Mouse (Mus musculus) heart, adult 11 months (tissue): Measurements from ENCODE around the gene Hist1h2ad.
"Not testable (repeated sequence)": the region's sequence is repeated elsewhere in the genome, so short reads cannot be mapped to it uniquely, and the experiment has no call there.

Experiments used
- DNase-seq: peaks from one replicate; pipeline ENCODE4 v3.0.0; 2022

The Hist1h2ad gene

DNA sequence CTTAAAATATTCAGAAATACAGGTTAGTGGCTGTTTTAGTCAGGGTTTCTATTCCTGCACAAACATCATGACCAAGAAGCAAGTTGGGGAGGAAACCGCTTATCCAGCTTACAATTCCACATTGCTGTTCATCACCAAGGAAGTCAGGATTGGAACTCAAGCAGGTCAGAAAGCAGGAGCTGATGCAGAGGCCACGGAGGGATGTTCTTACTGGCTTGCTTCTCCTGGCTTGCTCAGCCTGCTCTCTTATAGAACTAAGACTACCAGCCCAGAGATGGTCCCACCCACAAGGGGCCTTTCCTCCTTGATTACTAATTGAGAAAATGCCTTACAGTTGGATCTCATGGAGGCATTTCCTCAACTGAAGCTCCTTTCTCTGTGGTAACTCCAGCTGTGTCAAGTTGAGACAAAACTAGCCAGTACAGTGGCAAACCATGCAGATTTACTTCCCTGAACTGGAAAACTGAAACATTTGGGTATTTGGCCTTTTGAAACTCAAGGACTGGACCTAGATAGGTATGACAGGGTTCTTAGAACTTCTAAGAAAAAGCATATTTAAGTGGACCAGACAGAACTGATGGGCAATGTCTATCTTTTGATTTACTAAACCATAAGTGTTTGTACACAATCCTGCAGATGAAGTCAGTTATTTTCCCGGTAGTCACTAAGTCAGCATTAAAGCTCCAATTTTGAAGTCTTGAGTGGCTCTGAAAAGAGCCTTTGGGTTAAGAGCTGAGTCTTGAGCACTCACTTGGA, 31.8 kb upstream of the Hist1h2ad start:
- DNase-seq, result peak; percentile 84

- peak; percentile 99 for DNase-seq
Measured at GRCm38 (mm10) chr13:23542999-23543607, 31.1 kb upstream of the Hist1h2ad start, which contains the start of gene Hist1h2bh. TSS of gene Hist1h2bh (minus strand) at chr13:23543392.

GRCm38 (mm10) chr13:23543965-23544786, 30.0 kb upstream of the Hist1h2ad start, which contains the start of gene Hist1h3f:
TSS of gene Hist1h3f (plus strand) at chr13:23544052.
- peak; percentile 98 for DNase-seq

GRCm38 (mm10) chr13:23544787-23545120, 29.4 kb upstream of the Hist1h2ad start:
- DNase-seq, result not testable (repeated sequence)

DNA sequence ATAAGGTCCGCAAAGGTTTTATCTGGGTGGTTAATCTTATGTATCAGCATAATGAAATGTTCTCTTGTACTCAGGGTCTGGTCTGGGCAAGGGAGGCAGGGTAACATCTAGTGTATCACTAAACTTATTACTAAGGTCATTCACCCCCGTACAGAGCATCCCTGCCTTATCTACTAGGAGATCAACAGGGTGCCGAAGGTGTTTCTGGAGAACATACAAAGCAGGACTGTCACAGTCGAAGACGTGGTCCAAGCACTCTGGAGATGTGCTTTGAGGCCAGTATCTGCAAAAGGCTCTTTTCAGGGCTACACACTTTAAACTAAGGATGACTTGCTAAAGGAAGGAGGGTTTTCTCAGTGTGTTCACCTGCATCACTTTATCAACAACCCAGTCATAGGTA, 27.5 kb upstream of the Hist1h2ad start:
- DNase-seq, result peak; percentile 69

DNA sequence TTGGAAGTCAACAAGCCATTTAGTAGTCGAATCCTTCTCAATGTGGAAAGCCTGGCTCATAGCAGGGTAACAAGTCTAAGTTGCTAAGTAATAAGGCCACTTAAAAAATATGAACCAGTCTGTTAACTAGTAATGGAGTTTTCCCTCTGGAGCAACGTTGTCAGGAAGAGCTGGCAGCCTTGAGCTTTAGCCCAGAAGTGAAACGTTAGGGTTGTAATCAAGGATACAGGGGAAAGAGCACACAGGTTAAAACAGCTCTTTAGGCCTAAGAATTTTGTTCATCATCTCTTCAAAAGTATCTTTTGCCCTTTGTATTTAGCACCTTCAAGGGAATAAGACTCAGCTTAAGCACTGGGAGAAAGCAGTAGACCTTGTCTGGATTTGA, 23.4 kb upstream of the Hist1h2ad start:
- no peak for DNase-seq

DNA sequence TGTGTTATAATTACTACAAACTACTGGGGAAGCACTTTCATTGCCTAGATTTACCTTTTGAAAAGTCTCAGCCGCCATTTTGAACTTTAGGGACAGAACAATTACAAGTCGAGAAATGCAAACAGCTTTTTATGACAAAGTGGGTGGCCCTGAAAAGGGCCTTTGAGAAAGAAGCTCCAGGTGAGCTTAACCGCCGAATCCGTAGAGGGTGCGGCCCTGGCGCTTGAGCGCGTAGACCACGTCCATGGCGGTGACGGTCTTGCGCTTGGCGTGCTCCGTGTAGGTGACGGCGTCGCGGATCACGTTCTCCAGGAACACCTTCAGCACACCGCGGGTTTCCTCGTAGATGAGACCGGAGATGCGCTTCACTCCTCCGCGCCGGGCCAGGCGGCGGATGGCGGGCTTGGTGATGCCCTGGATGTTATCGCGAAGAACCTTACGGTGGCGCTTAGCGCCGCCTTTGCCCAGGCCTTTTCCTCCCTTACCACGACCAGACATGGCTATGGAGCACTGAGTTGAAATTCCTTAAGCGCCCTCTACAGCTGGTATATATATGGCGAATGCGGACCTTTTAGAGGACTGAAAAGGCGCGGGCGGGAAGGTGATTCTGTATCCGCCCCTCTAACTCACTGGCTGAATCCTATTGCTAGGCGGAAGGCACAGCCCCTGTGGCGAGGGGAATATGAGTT, 22.9 kb upstream of the Hist1h2ad start, which contains the start of gene Hist1h4f:
Hist1h4f (minus strand) TSS at position 503 of the 689 bp plus-strand sequence.
- peak; percentile 98 for DNase-seq

- no peak for DNase-seq
Measured at GRCm38 (mm10) chr13:23551931-23552914, 22.0 kb upstream of the Hist1h2ad start.

DNA sequence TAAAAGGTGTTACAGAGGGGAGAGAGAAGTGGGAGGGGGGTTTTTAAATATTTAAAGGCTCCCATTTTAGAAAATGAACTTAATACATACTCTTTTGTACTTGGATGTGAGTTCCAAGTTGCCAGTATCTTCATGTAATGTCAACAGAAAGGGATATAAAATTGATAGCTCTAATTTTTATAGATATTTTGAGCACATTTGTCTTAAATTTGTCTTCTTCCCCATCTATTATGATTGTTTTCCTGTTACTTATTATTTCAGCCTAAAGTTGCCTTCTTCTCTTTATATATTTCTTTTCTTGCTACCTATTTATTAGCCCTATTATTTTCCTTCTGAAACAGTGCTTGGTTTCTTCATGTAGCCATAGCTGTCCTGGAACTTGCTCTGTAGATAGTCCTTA, 21.2 kb upstream of the Hist1h2ad start, which contains the start of gene Hist1h1d:
Hist1h1d (plus strand) TSS at position 301 of the 400 bp plus-strand sequence.
- no peak for DNase-seq

- no peak for DNase-seq
Measured at GRCm38 (mm10) chr13:23554393-23554792, 19.8 kb upstream of the Hist1h2ad start.

DNA sequence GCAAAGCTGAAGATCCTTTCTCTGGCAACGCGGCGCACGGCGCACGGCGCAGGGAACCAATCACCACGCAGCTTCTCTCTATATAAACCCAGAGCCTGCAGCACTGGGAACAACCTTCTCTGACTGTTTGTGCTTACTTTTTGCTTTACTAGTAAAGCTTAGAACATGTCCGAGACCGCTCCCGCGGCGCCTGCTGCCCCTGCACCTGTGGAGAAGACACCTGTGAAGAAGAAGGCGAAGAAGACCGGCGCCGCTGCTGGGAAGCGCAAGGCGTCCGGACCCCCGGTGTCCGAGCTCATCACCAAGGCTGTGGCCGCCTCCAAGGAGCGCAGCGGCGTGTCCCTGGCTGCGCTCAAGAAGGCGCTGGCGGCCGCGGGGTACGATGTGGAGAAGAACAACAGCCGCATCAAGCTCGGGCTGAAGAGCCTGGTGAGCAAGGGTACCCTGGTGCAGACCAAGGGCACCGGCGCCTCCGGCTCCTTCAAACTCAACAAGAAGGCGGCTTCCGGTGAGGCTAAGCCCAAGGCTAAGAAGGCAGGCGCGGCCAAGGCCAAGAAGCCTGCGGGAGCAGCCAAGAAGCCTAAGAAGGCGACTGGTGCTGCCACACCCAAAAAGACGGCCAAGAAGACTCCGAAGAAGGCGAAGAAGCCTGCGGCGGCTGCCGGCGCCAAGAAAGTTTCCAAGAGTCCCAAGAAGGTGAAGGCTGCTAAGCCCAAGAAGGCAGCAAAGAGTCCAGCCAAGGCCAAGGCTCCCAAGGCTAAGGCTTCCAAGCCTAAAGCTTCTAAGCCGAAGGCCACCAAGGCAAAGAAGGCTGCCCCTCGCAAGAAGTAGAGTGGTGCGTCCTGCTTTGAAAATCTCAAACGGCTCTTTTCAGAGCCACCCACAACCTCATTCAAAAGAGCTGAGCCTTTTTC, 19.0 kb upstream of the Hist1h2ad start:
- peak; percentile 98 for DNase-seq

GRCm38 (mm10) chr13:23555839-23556416, 18.3 kb upstream of the Hist1h2ad start:
- peak; percentile 98 for DNase-seq

DNA sequence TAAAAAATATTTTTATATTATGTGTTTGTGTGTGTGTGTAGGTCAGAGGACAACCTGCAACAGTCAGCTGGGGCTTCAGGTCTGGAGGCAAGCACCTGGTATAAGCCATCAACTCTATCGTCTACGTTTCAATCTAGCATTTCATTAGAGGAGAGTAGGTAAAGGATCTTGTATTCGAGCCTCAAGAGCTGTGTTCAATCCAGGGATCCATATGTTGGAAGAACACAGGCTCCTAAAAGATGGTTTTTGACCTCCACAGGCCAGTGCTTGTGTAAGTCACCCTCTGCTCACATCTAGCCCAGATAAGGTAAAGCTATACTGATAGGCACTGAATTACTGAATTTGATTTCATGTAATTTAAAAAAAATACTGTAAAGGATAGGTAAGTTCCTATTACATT, 17.3 kb upstream of the Hist1h2ad start:
- no peak for DNase-seq

- not testable (repeated sequence) for DNase-seq
Measured at GRCm38 (mm10) chr13:23560699-23561098, 13.5 kb upstream of the Hist1h2ad start.

GRCm38 (mm10) chr13:23561531-23561882, 12.7 kb upstream of the Hist1h2ad start:
- not testable (repeated sequence) for DNase-seq

DNA sequence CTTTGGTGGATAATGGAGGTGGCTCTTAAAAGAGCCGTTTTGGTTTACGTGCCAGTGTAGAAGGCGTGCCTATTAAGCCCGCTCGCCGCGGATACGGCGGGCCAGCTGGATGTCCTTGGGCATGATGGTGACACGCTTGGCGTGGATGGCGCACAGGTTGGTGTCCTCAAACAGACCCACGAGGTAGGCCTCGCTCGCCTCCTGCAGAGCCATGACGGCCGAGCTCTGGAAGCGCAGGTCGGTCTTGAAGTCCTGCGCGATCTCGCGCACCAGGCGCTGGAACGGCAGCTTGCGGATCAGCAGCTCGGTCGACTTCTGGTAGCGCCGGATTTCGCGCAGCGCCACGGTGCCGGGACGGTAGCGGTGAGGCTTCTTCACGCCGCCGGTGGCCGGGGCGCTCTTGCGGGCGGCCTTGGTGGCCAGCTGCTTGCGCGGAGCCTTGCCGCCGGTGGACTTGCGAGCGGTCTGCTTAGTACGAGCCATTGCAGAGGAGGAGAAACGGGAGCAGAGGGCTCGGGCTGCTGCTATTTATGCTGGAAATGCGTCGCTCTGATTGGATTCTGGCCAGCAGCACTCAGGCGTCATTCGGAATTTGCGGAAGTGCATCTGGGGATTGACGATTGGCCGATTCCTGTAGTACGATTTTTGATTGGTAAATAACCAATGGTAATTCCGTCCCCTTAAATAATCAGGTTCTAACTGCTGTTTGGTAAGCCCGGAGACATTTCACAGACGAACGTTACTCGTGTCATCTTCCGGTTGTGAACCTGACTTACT, 12.1 kb upstream of the Hist1h2ad start, which contains the start of gene Hist1h3e:
Hist1h3e (minus strand) TSS at position 487 of the 777 bp plus-strand sequence.
- peak; percentile 99 for DNase-seq

DNA sequence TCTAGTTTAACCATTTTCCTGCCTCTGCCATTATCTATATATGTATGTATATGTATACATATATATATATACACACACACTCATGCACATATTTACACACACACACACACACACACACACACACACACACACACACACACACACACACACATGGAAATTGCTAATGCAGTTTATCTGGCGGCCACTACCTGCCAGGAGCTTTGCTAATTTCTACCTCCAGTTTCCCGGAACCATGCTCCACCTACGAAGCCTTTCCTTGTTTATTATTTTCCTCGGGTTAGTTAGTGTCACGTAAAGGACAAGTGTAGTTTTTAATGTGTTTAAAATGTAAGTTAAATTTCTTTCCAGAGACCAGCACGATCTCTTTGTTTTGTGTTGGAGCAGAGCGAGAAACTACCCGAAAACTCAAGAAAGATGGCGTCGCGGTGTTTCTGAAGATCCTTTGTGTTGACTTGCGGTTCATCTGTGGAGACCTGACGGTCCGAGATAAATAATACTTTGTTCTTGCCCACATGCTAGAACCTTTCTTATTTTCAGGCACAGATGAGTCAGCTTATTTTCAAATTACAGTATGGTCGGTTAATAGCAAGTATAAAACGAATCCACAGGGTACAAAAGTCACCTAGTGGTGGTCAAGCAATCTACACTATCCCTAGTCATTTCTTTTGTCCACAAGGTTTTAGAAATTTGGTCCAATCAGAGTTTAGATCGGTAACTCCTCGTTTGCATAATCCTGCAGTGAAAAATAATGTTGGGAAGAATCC, 11.3 kb upstream of the Hist1h2ad start:
- DNase-seq, result peak; percentile 90

DNA sequence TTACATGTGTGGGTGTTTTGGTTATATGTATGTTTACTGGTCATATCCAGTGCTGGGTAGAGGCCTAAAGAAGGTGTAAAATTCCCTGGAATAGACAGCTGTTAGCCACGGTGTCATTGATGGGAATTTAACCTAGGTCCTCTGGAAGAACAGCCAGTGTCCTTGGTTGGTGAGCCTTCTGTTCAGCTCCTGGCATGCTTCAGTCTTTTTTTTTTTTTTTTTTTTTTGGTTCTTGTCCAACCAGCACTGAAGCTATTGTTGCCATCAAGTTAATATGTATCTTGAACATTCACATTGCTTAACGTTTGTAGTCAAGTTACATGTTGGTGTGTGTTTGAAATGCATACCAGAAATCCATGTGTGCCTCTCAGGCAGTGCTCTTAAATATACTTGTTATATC, 9.7 kb upstream of the Hist1h2ad start:
- no peak for DNase-seq
